Mouse (Mus musculus): ENCODE data around the gene Aif1l. TPM values are rescaled to one million over a fixed set of nuclear protein-coding genes. Genes with fewer than 3 reads are reported as not detected.
A peak's percentile ranks its signal among the peaks of the same experiment; 100 is the strongest.

The Aif1l gene
- polyA plus RNA-seq, 1 experiment = not detected

DNA sequence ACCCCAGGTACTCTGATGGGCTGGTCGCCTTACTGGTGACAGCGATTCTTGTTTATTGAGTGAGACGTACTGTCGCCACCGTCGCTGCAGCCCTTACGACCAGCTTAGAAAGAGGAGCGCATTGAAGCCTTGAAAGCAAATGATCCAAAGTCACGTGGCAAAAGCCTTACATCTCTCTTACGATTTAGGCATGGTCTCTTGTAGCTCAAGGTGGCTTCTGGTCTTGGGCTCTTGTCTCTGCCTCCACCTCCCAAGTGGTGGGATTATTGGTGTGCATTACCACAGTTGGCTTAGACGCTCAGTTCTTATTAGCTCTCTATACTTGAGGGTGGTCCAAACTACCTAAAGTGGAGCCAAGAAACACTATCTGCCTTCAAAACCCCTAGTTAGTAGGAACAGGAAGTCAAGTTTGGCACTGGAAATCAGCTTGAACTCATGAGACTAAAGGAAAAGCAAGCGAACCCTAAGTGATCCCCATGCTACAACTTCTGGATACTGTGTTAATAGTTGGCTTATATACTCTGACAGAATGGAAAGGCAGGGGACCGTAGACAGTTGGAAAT lies 25.0 kb downstream of the Aif1l start:
- Histone ChIP-seq H3K4me1 (ENCODE audit: control insufficient read depth, insufficient read depth, low read length) (peaks cover 2% of the 10 kb centered on the region; the same call in 1 of the 2 replicates), H3K27ac (ENCODE audit: insufficient read depth, low read depth, low read length) (0 out of 2 replicates have a peak overlapping the region, but pooled peaks have one; percentile 35), H3K4me3 (ENCODE audit: insufficient read depth, low read depth, low read length) (peak overlapping the region; percentile 93)
- WGBS = 9% methylated on average over 13 of the region's 13 CpGs
- TF ChIP-seq POLR2A (IDR thresholded peaks at IDR 0.05; ENCODE audit: insufficient read depth, low read depth, low read length) = no peak
- TF ChIP-seq CTCF (IDR thresholded peaks at IDR 0.05; ENCODE audit: insufficient read depth, low read depth, low read length) = no peak

DNA sequence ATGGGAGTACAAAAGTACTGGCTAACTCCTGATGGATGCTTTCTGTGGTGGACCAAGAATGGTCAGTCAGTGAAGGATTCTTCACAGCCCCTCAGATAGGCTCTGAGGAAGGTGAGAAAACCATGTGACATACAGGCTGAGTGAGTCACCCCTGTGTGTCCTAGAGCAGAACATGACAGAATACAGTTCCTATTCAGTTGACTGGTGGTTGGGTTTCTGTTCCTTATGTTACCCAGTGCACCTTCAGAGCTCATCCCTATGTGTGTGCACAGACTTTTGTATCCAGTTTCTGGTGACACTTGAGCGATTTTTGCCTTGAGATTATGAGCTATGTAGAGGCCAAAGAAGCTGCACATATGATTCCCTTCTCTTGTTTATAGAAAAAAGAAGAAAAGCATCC lies 37.8 kb downstream of the Aif1l start:
- Histone ChIP-seq H3K4me3 (ENCODE audit: insufficient read depth, low read depth, low read length) (no peak overlapping the region), H3K27ac (ENCODE audit: insufficient read depth, low read depth, low read length) (no peak overlapping the region), H3K4me1 (ENCODE audit: control insufficient read depth, insufficient read depth, low read length) (no peaks in the 10 kb centered on the region)
- WGBS = 97% methylated on average over 1 of the region's 1 CpGs
- TF ChIP-seq CTCF (IDR thresholded peaks at IDR 0.05; ENCODE audit: insufficient read depth, low read depth, low read length) (no peak), POLR2A (IDR thresholded peaks at IDR 0.05; ENCODE audit: insufficient read depth, low read depth, low read length) (no peak)

DNA sequence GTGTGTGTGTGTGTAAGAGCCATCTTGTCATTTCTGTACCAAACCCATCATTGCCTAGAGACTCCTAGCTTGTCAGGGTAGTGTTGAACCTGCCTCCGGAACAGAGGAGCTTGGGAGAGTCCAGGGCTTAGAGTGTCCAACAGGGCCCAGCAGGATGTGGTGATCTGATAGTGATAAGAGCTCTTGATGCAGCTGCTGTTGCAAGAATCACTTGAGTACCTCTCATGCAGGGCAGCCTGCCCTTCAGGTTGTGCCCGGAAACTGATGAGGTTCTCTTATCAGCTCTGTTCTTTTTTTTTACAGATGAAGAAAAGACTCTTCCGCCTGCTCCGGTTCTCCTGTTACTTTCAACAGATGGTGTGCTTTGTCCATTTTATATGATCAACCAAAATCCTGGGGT lies 41.0 kb downstream of the Aif1l start:
- Histone ChIP-seq H3K4me3 (ENCODE audit: insufficient read depth, low read depth, low read length) (no peak overlapping the region), H3K4me1 (ENCODE audit: control insufficient read depth, insufficient read depth, low read length) (peaks cover 1% of the 10 kb centered on the region; the same call in 1 of the 2 replicates), H3K27ac (ENCODE audit: insufficient read depth, low read depth, low read length) (no peak overlapping the region)
- no peak for TF ChIP-seq CTCF (IDR thresholded peaks at IDR 0.05; ENCODE audit: insufficient read depth, low read depth, low read length)
- no peak for TF ChIP-seq POLR2A (IDR thresholded peaks at IDR 0.05; ENCODE audit: insufficient read depth, low read depth, low read length)
- WGBS = 91% methylated on average over 4 of the region's 4 CpGs

DNA sequence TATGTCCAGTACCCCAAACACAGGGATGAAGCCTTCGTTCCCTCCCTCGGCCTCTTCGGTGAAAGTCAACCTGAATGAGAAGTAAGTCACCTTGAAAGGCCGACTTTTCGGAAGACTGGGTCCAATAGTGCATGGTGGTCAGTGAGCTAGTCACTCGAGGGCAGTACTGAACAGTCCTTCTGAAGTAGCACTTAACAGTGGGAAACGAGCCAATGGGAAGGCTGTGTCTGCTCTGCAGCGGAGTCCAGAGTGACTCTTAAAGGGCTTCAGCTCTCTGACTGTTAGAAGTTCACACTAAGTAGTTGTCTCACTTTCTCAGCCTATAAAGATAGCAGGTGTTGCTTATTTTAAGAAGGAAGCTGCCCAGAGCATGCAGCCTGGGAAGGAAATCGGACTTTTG lies 45.0 kb downstream of the Aif1l start:
- H3K4me1 ChIP-seq (ENCODE audit: control insufficient read depth, insufficient read depth, low read length) = peaks cover 6% of the 10 kb centered on the region; the same call in 1 of the 2 replicates
- TF ChIP-seq CTCF (IDR thresholded peaks at IDR 0.05; ENCODE audit: insufficient read depth, low read depth, low read length) (no peak), POLR2A (IDR thresholded peaks at IDR 0.05; ENCODE audit: insufficient read depth, low read depth, low read length) (no peak)
- H3K4me3 ChIP-seq (ENCODE audit: insufficient read depth, low read depth, low read length) = no peak overlapping the region
- WGBS = 90% methylated on average over 9 of the region's 9 CpGs
- H3K27ac ChIP-seq (ENCODE audit: insufficient read depth, low read depth, low read length) = no peak overlapping the region

DNA sequence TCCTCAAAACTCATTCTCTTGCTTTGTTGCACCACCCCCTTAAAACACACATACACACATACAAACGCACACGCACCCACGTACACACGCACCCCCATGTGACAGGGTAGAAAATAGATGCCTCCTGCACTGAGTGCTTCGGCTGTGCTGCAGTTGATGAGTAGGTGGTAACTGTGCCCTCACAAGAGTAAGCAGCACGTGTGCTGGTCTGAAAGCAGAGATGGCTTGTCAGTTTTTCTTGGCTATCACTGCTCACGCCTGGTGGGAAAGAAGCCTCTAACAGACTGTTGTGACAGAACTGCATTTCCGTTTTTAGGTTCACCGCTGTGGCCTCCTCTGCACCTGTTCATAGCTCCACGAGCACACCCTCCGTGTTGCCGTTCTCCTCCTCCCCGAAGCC lies 46.1 kb downstream of the Aif1l start:
- Histone ChIP-seq H3K4me1 (ENCODE audit: control insufficient read depth, insufficient read depth, low read length) (peaks cover 6% of the 10 kb centered on the region; the same call in 1 of the 2 replicates), H3K27ac (ENCODE audit: insufficient read depth, low read depth, low read length) (peak overlapping the region; percentile 2; the same call in 1 of the 2 replicates), H3K4me3 (ENCODE audit: insufficient read depth, low read depth, low read length) (no peak overlapping the region)
- TF ChIP-seq CTCF (IDR thresholded peaks at IDR 0.05; ENCODE audit: insufficient read depth, low read depth, low read length) (no peak), POLR2A (IDR thresholded peaks at IDR 0.05; ENCODE audit: insufficient read depth, low read depth, low read length) (no peak)
- WGBS = 63% methylated on average over 13 of the region's 13 CpGs

DNA sequence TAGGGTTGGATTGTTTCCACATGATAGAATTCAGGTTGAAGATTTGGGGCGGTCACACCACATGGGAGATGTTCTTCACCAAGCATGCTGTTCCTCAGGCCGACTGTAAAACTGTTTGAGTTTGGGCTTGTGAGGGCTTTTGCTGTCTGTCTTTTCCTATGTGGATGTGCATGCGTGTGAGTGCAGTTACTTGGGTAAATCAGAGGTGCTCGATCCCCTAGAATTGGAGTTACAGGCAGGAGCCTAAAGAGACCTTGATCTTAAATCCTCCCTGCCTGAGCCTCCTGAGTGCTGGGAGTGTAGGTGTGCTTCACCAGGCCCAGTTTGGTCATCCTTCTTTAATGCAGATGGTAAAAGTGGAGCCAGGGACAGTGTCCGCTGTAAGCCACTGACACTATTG lies 47.6 kb downstream of the Aif1l start:
- WGBS = 95% methylated on average over 5 of the region's 5 CpGs
- Histone ChIP-seq H3K27ac (ENCODE audit: insufficient read depth, low read depth, low read length) (no peak overlapping the region), H3K4me3 (ENCODE audit: insufficient read depth, low read depth, low read length) (no peak overlapping the region), H3K4me1 (ENCODE audit: control insufficient read depth, insufficient read depth, low read length) (peaks cover 6% of the 10 kb centered on the region; the same call in 1 of the 2 replicates)
- TF ChIP-seq POLR2A (IDR thresholded peaks at IDR 0.05; ENCODE audit: insufficient read depth, low read depth, low read length) (no peak), CTCF (IDR thresholded peaks at IDR 0.05; ENCODE audit: insufficient read depth, low read depth, low read length) (no peak)

DNA sequence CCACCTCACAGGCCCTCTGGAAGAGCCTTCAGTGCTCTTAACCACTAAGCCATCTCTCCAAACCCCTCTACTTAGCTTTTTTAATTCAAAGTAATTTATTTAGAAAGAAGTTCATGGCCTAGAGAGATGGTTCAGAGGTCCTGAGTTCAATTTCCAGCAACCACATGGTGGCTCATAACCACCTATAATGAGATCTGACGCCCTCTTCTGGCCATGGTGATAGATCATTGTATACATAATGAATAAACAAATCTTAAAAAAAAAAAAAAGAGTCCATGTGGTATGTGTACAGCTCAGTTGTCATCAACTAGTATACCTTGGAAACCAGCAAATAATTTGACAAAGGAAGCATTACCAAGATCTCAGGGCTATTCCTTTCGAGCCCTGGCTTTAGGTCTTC lies 48.5 kb downstream of the Aif1l start:
- 75% methylated on average over 2 of the region's 2 CpGs for WGBS
- H3K4me1 ChIP-seq (ENCODE audit: control insufficient read depth, insufficient read depth, low read length) = peaks cover 6% of the 10 kb centered on the region; the same call in 1 of the 2 replicates

DNA sequence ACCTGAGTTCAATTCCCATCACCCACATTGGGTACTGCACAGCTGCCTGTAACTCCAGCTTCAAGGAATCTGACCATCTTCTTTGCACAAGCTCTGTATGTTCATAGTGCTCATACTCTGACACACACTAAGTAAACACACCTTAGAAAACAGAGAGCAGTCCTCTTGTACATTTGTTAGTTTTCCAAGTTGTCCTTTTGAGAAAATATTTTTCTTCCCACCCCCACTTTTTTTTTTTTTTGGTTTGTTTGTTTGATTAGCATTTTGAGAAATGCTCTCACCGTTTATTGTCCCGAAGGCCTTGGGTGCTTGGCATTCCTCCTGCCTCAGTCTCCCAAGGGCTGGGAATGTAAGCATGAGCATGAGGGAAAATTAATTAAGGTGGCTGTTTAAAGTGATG lies 58.4 kb downstream of the Aif1l start:
- 87% methylated on average over 2 of the region's 2 CpGs for WGBS
- no peak for TF ChIP-seq POLR2A (IDR thresholded peaks at IDR 0.05; ENCODE audit: insufficient read depth, low read depth, low read length)
- TF ChIP-seq CTCF (IDR thresholded peaks at IDR 0.05; ENCODE audit: insufficient read depth, low read depth, low read length) = no peak
- no peak overlapping the region for H3K4me3 ChIP-seq (ENCODE audit: insufficient read depth, low read depth, low read length)
- H3K27ac ChIP-seq (ENCODE audit: insufficient read depth, low read depth, low read length) = no peak overlapping the region
- no peaks in the 10 kb centered on the region for H3K4me1 ChIP-seq (ENCODE audit: control insufficient read depth, insufficient read depth, low read length)

More for the DNA sequence above, 48.5 kb downstream of the Aif1l start:
- Histone ChIP-seq H3K4me3 (ENCODE audit: insufficient read depth, low read depth, low read length) (no peak overlapping the region), H3K27ac (ENCODE audit: insufficient read depth, low read depth, low read length) (no peak overlapping the region)
- TF ChIP-seq POLR2A (IDR thresholded peaks at IDR 0.05; ENCODE audit: insufficient read depth, low read depth, low read length) = no peak
- no peak for TF ChIP-seq CTCF (IDR thresholded peaks at IDR 0.05; ENCODE audit: insufficient read depth, low read depth, low read length)

DNA sequence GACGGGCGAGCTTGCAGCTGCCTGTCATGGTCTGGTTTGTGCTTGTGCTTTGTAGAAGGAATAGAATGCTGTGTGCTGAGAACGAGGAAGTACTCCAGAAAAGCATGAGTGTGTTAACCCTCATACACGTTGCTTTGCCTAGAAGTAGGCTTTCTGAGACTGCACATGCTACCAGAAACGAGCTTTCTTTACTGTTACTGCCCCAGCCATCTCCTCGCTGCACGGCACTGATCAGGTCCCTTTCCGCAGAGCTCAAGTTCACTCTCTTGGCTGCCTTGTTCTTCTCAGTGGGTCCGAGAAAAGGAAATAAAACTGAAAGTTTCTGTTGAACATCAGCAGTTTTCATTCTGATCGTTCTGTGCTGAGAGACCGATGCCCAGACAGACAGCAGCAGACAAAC lies 58.8 kb downstream of the Aif1l start:
- no peak for TF ChIP-seq CTCF (IDR thresholded peaks at IDR 0.05; ENCODE audit: insufficient read depth, low read depth, low read length)
- TF ChIP-seq POLR2A (IDR thresholded peaks at IDR 0.05; ENCODE audit: insufficient read depth, low read depth, low read length) = no peak
- Histone ChIP-seq H3K4me1 (ENCODE audit: control insufficient read depth, insufficient read depth, low read length) (no peaks in the 10 kb centered on the region), H3K27ac (ENCODE audit: insufficient read depth, low read depth, low read length) (no peak overlapping the region), H3K4me3 (ENCODE audit: insufficient read depth, low read depth, low read length) (no peak overlapping the region)
- 87% methylated on average over 11 of the region's 11 CpGs for WGBS

All from olfactory bulb, adult 2 months (tissue).